Mouse (Mus musculus) kidney, adult 8-10 months (tissue): ENCODE measurements around the gene Ltbp2.
A peak's percentile ranks its signal among the peaks of the same experiment; 100 is the strongest.

Experiments
- DNase-seq, 2 experiments: peaks; one replicate each; pipeline ENCODE4 v3.0.0; 2022

Ltbp2 gene

DNA sequence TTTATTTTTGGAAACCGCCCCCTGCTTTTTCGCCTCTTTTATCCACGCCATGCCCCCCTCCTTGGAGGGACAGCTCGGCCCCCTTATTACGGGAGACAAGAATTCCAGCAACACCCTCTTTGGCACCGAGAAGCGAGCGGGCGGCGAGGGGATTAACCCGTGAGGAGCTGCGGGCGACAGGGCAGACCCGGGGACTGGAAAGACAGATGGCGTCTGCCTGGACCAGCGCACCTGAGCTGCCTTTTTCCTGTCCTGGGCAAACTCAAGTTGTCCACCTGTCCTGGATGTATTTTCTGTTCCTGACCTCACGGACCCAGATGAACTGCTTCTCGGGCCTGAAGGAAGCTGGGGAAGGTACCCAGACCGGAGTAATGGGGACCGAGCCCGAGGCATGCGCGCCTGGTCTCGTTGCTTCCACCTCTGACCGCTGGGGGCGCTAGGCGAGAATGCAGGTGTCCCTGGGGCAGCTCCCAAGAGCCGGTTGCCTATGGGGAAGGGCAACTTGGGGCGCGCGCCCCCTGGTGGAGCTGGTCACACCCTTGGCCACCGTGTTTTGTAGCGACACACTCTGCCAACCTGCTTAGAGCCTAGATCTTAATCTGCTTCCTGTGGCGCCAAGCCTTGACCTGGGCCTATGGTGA, at the start of gene Ltbp2:
TSS of gene Ltbp2 (minus strand) at position 52 of the 641 bp plus-strand sequence.
- peak; percentile 69 to 86 for DNase-seq

DNA sequence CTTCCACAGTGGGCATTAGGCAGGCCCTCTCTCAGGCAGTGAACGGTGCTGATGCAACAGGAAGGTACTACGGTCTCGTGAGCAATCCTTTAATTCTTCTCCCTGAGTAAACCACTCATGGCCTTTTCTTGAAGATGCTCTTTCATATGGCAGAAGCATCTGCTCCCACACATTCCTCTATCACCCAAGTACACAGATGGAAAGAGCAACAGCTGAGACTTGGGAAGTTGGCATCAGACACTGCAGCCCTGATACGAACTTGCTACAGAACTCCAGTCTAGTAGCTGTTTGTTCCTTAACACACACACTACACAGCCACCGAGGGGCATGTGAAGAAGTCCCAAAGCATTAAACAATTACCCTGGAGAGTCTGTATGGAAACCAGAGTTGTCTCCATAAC, 48.0 kb upstream of the Ltbp2 start:
- no peak for DNase-seq

DNA sequence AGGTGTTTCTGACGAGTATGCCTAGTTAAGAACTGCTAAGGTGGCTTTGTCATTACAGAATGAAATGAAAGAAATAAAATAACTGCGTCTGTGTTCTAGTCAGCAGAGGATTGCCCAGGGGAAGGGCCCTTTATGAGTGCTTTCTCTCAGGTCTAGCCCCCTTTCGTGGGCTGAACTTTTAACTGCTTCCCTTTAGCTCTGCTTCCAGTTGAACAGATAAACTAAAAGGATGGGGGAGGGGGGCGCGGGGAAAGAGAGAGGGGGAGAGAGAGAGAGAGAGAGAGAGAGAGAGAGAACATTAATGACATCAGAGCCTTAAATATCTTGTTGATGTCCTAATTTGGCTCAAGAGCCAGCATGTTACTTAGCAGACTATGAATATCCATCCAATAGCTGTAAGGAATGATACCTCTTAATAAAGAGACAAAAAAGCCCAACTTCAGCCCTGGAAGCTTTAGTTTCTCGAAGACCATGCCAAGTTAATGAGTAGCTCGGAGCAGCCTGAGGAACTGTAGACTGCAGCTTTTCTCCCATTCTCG, 45.6 kb upstream of the Ltbp2 start:
- no peak for DNase-seq

DNA sequence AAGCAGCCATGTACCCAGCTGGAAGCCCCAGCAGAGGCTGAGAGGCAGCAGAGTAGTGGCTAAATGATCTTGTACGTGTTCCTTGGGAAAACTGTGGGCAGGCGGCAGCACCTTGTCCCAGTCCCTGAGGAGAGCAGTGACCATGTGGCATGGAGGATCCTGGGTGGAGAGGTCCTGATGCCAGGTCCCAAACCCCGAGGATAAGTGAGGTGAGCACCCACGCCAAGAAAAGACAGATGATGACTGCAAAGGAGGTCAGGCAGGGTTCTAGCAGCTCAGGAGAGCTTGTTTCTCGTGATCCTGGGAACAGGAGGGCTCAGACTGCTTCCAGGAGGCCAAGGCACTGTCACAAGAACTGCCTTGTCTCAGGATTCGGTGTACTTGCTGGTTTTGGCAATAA, 42.5 kb upstream of the Ltbp2 start:
- DNase-seq = no peak

DNA sequence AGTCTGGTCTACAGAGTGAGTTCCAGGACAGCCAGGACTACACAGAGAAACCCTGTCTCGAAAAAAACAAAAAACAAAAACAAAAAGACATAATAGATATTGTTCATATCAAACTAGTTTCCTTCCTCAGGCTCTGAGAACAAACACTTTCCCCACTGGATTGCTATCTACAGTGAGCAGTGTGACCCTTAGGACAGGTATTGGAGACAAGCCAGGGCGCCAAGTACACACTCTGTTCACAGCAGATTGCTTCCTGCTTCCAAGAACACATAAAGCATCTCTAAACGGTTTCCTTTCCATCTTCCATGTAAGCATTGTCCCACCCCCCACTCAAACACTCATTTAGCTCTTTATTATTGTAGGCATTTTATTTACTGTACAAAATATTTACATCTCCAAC, 41.5 kb upstream of the Ltbp2 start:
- no peak for DNase-seq

DNA sequence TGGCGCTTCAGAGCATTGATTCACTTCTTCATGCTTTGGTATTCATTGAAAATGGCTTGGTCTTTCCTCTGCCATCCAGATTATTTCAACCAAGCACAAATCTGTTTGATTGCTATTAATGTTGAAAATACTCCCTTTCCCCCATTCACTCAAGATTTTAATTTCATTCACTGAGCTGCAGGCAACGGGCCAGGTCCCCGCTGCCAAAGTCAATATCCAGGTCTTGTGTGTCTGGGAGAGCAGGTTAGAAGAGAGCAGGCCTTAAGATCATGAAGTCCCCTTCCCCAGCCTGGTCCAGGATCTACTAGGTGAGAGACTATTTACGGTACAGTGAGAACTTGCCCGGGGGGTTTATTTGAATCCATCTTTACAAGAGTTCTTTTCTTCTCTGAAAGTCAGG, 38.6 kb upstream of the Ltbp2 start:
- DNase-seq = no peak

DNA sequence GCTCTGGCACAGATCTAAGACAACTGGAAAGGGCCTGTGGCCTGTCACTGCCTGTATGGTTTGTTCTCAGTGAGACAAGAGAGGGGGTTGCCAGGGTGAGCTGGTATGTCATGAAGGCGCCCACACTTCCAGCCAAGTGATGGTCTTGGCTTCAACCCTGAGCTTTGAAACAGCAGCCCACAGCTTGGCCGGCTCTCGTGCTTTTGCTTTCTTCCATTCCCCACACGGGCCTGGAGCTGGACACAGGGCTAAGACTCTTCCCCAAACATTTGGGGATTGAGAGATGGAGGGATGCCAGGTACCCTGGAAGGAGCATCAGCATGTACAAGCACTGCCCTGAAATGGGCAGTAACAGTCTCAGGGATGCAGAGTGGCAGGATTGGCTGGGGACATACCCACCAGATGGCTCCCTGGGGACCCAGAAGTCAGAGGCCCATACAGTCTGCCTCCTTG, 36.3 kb upstream of the Ltbp2 start:
- DNase-seq = no peak

DNA sequence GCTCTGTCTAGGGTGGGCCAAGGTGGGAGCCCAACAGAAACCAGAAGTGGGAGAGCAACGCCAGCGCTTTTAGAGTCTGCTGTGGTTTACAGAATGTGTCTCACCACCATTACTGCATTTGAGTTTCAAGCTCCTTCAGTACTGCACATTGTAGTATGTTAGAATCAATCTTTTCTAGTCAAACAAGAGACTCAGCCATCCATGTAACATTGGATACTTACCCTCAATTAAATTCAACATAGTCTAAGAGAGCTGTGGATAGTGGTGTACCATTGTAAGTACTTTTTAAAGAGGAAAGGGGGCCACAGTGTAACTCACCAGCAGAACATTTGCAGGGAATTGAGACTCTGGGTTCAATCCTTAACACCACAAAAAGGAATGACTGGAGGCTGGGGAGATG, 35.3 kb upstream of the Ltbp2 start:
- DNase-seq = no peak

DNA sequence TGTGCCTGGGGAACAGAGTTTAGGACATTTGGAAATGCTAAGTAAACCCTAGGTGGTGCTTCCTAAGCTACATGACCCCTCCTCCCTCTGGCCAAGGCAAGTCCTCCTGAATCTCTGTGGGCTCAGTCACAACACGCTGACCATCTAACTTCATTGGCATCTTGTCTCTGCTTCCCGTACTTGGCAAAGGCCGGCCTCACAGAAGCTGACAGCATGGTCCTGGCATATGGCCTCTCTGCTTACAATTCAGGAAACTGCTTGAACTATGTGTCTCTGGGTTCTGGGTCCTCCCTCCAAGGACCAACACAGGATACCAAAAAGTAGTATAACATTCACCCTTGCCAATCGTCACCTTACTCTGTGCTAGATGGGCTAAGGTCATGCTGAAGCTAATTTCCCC, 33.7 kb upstream of the Ltbp2 start:
- no peak for DNase-seq

DNA sequence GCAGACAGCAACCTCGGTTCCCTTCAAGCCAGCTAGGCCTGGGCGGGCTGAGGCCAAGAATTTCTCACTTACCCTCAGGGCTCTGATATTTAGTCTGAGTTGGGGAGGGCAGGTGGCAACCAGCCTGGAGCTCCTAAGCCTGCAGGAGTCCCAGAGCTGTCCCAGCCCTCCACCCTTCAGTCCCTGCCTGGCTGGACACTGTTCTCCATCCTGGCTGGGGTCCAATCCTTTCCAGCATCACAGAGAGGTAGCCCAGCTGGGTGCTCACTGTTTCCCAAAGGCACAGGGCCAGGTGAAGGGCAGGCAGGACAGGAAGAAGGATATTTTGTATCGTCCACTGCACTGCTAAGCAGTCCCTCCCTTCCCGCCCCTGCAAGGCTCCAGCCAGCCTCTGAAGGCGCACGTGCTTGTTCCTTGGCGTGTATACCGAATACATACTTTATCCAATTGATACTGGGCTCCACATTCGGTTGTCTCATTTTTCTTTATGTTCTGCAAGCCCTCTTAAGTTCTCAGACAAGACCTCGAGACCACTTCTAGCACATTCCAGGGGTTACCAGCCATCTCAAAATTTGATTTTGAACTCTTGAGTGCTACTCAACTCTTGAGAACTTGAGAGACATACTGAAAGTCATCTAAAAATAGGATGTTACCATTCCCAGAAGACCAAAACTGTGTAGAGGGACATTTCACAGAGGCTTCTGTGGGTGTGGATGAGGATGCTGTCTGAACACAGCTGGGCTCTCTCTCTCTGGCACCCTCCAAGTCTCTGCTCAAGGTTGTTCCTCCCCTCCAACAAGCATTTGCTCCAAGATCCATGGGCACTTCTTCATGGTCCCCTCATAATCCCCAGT, 31.5 kb upstream of the Ltbp2 start:
- no peak for DNase-seq

DNA sequence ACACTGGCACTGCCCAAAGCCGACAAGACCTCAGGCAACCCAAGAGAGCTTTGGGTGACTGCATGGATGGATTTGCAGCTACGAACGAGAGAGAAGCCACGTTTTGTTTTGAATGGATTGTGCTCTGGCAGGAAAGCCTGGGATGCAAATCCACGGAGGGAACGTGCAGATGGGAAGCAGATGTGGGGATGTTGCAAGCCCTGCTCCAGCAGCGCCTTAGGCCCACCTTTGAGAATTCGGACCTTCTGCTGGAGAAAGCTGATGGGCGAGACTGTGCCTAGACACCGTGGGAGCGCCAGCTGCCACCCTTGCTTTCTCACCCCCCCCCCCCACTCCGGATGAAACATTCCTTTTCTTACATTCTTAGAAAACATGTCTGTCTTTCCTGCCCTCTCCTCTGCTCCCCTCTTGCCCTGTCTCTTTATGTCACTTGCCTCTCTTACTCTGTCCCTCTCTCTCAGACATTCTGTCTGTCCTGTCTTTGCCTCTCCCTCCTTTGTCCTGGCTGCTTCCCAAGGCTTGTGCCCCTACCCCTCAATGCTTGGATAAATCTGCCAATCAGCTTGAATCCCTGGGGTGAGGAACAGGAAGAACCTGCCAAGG, 30.8 kb upstream of the Ltbp2 start:
- no peak for DNase-seq

DNA sequence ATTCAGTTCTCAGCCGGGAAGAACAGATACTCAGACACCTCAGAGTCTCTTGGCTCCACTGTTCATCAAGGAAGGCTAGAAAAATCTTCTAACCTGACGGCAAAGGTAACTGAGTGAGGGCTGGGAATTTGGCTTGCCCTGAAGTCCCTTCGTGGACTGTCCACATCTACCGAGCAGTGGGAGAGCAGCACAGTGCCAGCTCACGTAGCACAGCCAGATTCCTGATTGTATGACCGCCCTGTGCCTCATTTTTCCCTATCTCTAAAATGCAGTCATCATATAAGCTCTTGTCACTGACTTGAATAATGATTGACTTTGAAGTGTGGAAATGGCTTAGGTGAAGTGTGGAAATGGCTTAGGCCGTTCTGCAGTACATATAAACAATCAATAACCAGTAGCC, 28.1 kb upstream of the Ltbp2 start:
- no peak for DNase-seq

DNA sequence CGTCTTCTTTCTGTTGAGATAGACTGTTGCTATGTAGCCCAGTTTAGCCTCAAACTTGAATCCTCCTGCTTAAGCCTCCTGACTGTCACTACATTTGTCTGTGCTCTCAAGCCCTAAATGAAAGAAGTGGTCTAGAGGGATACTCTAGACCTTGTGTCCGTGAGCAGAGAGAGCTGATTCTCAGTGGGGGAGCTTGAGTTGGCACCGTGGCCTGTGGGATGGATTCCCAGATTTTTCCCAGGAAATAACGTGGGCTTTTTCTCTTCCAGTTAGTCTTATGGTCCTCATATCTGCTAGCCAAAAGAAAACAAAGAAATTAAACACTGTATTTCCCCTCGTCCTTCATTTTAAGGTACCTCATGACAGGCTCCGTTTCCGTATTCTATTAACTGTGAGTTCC, 24.0 kb upstream of the Ltbp2 start:
- DNase-seq = no peak

DNA sequence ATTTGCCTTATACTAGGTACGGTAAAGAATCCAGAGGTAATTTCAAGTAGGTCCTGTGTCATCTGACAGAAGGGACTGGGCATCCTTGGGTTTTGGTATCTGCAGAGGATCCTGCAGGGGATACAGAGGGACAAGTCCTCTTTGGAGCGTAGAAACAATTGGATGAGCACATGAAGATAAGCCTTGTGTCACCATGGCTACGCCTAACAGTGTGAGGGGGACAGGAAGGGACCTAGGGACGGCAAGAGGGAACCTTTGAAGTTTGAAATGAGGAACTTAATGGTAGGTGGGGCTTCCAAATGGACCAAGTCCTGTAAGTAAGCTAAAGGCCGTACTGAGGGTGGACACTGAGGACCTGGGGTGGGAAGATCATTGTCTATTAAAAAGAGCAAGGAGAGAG, 21.0 kb upstream of the Ltbp2 start:
- no peak for DNase-seq

DNA sequence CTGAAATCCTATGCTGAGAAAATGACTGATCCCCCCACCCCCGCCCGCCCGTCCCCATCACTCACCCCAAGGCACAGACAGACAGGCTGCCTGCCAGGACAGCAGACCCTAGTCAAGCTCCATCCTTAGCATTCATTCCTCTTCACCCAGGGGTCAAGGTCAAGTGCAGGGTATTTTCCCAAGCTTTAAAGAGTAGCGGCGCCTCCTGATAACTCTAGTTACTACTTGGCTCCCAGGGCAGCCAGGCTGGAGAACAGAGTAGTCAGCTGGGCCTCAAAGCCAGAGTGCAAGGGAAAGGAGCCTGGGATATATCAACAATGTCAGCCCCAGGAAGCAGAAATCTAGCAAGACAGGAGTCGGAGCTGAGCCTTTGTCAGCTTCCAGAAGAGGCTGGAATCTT, 19.9 kb upstream of the Ltbp2 start:
- DNase-seq = no peak

DNA sequence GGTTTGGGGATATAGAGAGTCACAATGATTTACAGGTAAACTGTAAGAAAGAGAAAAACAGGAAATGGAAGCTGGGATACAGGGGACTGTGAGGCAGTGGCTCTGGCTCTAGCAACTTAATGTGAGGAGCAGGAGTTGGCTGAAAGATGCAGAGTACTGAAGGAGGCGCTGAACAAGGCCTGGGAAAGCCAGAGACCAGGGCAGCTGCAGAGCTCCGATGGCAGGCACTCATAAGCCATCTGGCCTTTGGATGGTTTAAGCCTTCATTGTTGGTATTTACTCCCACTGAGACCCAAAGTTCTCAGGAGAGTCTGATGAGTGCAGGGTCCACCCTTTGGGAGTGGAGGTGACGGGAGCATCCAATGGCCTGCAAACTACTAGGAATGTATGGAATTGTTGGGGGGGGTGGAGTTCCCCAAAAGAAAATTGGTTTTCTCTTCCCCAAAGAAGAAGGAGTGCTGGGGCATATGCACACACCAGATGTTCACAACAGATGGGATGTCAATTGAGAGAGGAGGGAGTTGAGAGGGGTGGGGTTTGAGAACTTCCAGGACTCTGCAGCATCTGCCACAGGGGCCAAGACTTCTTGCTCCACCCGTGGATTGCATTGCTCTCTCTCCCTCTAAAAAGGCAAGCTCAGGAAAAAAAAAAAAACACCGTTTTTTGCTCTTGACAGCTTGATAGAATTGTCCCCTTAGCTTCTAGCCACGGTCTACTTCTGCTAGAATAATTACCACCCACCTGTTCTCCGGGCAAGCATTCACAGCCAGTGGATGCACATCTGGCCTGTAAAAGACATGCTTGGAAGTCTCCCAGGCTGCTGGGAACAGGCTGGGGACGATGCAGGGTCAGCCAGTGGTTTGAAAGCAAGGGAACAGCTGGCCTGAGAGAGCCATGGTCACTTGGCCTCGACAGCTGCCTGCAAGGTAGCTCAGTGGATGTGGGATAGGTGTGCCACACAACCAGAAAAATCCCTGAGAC, 17.6 kb upstream of the Ltbp2 start:
- no peak for DNase-seq

DNA sequence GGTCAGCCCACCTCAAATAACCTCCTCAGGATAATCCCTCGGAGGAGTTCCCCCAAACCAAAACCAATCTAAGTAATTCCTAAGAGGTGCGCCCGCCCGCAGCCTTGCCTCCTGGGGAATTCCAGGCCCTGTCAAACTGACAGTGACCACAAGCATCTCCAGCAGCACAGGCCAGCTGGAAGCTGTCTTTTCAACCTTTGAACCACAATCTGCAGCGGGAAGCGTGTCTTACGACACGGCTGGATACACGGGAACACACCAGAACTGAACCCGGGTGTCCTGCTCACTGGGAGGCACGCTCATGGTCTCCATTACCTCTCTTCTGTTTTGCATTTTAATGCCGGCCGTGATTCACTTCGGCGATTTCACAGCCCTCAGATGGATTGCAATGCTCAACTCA, 14.0 kb upstream of the Ltbp2 start:
- DNase-seq = peak; percentile 23 to 41

DNA sequence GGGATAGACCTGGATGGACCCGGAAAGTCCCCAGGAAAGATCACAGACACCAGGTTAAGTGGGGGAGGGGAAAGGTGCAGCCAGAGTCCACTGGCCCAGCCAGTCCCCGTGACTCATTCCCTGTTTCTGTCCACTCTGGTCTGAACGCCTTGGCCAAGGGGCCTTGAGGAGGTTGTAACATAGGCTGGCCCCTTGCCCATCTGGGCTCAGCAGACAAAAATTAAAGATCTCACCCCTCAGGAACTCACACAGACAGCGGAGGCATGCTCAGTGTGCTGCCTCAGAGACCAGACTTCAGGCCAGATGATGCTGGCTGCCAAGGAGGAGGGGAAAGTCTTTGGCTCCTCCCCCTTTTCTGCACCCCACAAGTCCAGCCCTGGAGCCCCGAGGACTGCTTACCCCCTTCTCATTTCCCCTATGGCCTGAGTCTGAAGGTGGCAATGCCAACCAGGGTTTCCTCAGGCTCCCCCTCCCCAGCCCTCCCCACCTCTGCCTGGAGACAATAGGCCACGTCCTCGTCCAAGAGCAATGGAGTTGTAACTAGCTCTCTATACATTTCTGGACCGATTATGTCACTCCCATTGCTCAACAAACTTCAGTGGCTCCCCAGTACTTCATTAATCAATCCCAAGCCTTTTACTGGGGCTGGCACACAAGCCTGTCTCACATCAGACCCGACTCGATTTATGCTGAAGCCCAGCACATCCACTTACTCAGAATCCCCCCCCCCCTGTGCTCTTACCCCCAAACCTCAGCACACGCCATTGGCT, 9.0 kb upstream of the Ltbp2 start:
- DNase-seq = no peak

DNA sequence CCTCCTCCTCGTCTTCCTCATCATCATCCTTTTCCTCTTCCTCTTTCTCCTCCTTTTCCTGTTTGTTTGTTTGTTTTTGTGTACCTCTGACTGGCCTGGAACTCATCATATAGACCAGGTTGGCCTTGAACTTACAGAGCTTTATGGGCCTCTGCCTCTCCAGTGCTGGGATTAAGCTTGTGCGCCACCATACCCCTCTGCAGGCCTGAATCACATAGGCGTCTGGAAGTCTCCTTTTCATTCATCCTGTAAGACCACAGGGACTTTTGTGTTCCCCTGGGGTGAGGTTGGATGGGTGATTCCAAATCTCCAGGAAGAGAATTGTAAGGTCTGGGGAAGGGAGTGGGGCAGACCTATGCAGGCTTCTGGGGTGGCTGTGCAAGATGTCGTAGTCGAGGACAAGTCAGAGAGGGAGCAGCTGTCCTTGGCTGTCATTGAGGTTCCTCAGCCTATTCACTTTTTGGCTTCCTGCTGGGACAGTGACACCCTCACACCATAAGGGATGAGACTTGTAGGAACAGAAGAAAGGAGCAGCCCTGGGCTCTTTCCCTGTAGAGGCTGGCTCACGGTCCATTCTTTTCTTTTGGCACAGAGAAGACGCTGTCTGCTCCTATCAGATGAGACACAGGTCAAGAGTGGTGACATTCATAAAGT, 8.2 kb upstream of the Ltbp2 start:
- no peak for DNase-seq

DNA sequence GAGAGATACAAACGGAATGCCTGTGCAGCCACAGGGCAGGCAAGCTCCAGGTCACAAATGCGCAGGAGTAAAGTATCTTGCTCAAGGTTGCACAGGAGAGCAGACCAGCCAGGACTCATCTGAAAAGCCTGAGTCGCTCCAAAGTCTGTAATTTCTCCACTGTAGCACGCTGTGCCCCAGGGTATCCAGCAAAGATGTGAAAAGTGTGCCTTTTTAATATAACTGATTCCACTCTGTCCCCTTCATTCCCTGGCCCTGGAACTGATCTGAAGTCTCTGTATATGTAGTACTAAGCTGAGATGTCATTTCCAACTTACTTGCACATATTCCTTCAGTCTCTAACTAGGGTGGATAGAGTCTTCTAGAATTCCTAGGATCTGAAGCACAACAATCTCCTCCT, 6.5 kb upstream of the Ltbp2 start:
- DNase-seq = no peak

DNA sequence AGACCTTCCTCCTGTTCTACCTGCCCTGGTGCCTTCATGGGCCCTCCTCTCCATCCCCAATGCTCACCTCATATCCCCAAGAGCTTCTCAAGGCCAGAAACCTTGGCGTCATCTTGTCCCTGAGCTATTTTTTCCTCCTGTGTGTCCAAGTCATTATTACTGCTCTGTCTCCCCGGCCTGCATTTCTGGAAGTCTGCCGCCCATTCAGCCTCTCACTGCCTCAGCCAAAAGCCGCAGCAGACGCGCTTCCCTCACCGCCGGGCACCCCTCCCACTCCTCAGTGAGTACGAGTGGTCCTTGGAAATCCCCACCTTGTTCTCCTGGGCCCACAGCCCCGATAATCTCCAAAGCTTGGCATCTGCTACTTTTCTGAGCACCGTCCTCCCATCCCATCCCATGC, 3.8 kb upstream of the Ltbp2 start:
- no peak for DNase-seq
